Mouse (Mus musculus) olfactory bulb, adult 2 months (tissue): ENCODE data around the gene Prkn. TPM values are rescaled to one million over a fixed set of nuclear protein-coding genes. Genes with fewer than 3 reads are reported as not detected.

Source experiments
- H3K27ac ChIP-seq: fragments of 200-500 bp; 2 replicates; pipeline ENCODE4 v1.5.1; 2012; ENCODE audit warnings: low read depth, low read length; ENCODE audit not compliant: insufficient read depth
- H3K4me1 ChIP-seq: fragments of 200-500 bp; 2 replicates; pipeline ENCODE4 v1.6.1; 2012; ENCODE audit warnings: low read length; ENCODE audit not compliant: control insufficient read depth, insufficient read depth
- H3K4me3 ChIP-seq: fragments of 200-500 bp; 2 replicates; pipeline ENCODE4 v1.5.1; 2012; ENCODE audit warnings: mild to moderate bottlenecking, low read depth, low read length, moderate library complexity; ENCODE audit not compliant: insufficient read depth
- CTCF ChIP-seq: fragments of 200-500 bp; IDR thresholded peaks from 2 replicates; pipeline ENCODE4 v1.5.1; 2012; ENCODE audit warnings: low read depth, mild to moderate bottlenecking, low read length, moderate library complexity; ENCODE audit not compliant: insufficient read depth
- POLR2A ChIP-seq: fragments of 200-500 bp; IDR thresholded peaks from 2 replicates; pipeline ENCODE4 v1.6.1; 2012; ENCODE audit warnings: mild to moderate bottlenecking, low read depth, low read length, moderate library complexity; ENCODE audit not compliant: insufficient read depth
- whole genome bisulfite sequencing: fragments of 180-500 bp; shearing (Covaris S2); methylation state at CpG from one replicate; pipeline ENCODE4 v1.1.7; 2018; 5-methylcytosine and 5-hydroxymethylcytosine counted together
- polyA plus RNA-seq: library from polyadenylated mRNA; stranded (reverse); fragments of >200 nt; gene quantifications from 2 replicates; pipeline ENCODE4 v1.2.4, GENCODE M21; 2012; ENCODE audit warnings: low replicate concordance; ENCODE audit not compliant: missing spikeins, insufficient read depth, insufficient read length

The Prkn gene
- polyA plus RNA-seq, 1 experiment: not detected

- WGBS: 67% methylated on average over 6 of the region's 6 CpGs
- Histone ChIP-seq H3K4me1 (peaks cover 5% of the 10 kb centered on the region), H3K27ac (no peak overlapping the region), H3K4me3 (no peak overlapping the region)
- TF ChIP-seq CTCF: no peak
- TF ChIP-seq POLR2A: no peak
These were observed 839.5 kb downstream of the Prkn start for GRCm38 (mm10) chr17:11679716-11680115.

GRCm38 (mm10) chr17:11680456-11680855 lies 840.3 kb downstream of the Prkn start:
- 93% methylated on average over 9 of the region's 9 CpGs for WGBS
- Histone ChIP-seq H3K4me3 (no peak overlapping the region), H3K27ac (no peak overlapping the region), H3K4me1 (peaks cover 5% of the 10 kb centered on the region)
- TF ChIP-seq POLR2A (no peak), CTCF (no peak)

GRCm38 (mm10) chr17:11681825-11682372 lies 841.7 kb downstream of the Prkn start:
- Histone ChIP-seq H3K4me1 (peaks cover 5% of the 10 kb centered on the region), H3K27ac (no peak overlapping the region), H3K4me3 (no peak overlapping the region)
- TF ChIP-seq CTCF (no peak), POLR2A (no peak)
- 37% methylated on average over 11 of the region's 11 CpGs for WGBS

GRCm38 (mm10) chr17:11705005-11705404 lies 864.8 kb downstream of the Prkn start:
- no peak for TF ChIP-seq CTCF
- TF ChIP-seq POLR2A: no peak
- Histone ChIP-seq H3K4me3 (no peak overlapping the region), H3K27ac (no peak overlapping the region), H3K4me1 (peaks cover 5% of the 10 kb centered on the region; the same call in 1 of the 2 replicates)
- WGBS: 59% methylated on average over 4 of the region's 4 CpGs

- no peak overlapping the region for H3K4me3 ChIP-seq
- no peak for TF ChIP-seq POLR2A
- no peak for TF ChIP-seq CTCF
- WGBS: 66% methylated on average over 9 of the region's 9 CpGs
- peaks cover 5% of the 10 kb centered on the region; the same call in 1 of the 2 replicates for H3K4me1 ChIP-seq
- H3K27ac ChIP-seq: no peak overlapping the region
These were observed 865.6 kb downstream of the Prkn start for GRCm38 (mm10) chr17:11705761-11706160.

GRCm38 (mm10) chr17:11712066-11712465 lies 871.9 kb downstream of the Prkn start:
- 65% methylated on average over 4 of the region's 4 CpGs for WGBS
- Histone ChIP-seq H3K4me3 (no peak overlapping the region), H3K4me1 (no peaks in the 10 kb centered on the region), H3K27ac (no peak overlapping the region)
- TF ChIP-seq POLR2A (no peak), CTCF (no peak)

- Histone ChIP-seq H3K27ac (no peak overlapping the region), H3K4me1 (peaks cover 8% of the 10 kb centered on the region), H3K4me3 (no peak overlapping the region)
- TF ChIP-seq CTCF (no peak), POLR2A (no peak)
- 92% methylated on average over 6 of the region's 6 CpGs for WGBS
These were observed 879.6 kb downstream of the Prkn start for GRCm38 (mm10) chr17:11719801-11720200.

GRCm38 (mm10) chr17:11721906-11722305 lies 881.7 kb downstream of the Prkn start:
- 69% methylated on average over 5 of the region's 5 CpGs for WGBS
- Histone ChIP-seq H3K4me3 (no peak overlapping the region), H3K4me1 (peaks cover 14% of the 10 kb centered on the region), H3K27ac (no peak overlapping the region)
- TF ChIP-seq POLR2A: no peak
- no peak for TF ChIP-seq CTCF

- TF ChIP-seq POLR2A (no peak), CTCF (no peak)
- peaks cover 14% of the 10 kb centered on the region for H3K4me1 ChIP-seq
- H3K27ac ChIP-seq: no peak overlapping the region
- H3K4me3 ChIP-seq: no peak overlapping the region
- 88% methylated on average over 1 of the region's 1 CpGs for WGBS
These were observed 882.3 kb downstream of the Prkn start for GRCm38 (mm10) chr17:11722478-11722877.

- WGBS: 74% methylated on average over 3 of the region's 3 CpGs
- no peak for TF ChIP-seq POLR2A
- TF ChIP-seq CTCF: no peak
- Histone ChIP-seq H3K4me3 (no peak overlapping the region), H3K27ac (peak overlapping the region; percentile 20; the same call in 1 of the 2 replicates), H3K4me1 (peaks cover 18% of the 10 kb centered on the region)
These were observed 884.0 kb downstream of the Prkn start for GRCm38 (mm10) chr17:11724135-11724534.
